Mouse (Mus musculus) lung, adult 2 months (tissue): ENCODE data around the gene Atg9b. TPM values are rescaled to one million over a fixed set of nuclear protein-coding genes. Genes with fewer than 3 reads are reported as not detected.
"Not testable (repeated sequence)": the region's sequence is repeated elsewhere in the genome, so short reads cannot be mapped to it uniquely, and the experiment has no call there.

Experiments used
- DNase-seq: peaks from one replicate; pipeline ENCODE4 v3.0.0; 2022
- H3K4me1 ChIP-seq: fragments of 200-500 bp; 2 replicates; pipeline ENCODE4 v1.6.1; 2011; ENCODE audit warnings: low read length; ENCODE audit not compliant: control insufficient read depth, insufficient read depth
- H3K4me3 ChIP-seq: fragments of 200-500 bp; replicated peaks from 2 replicates; pipeline ENCODE3; 2011; ENCODE audit warnings: low read depth, mild to moderate bottlenecking, control low read depth, low read length; ENCODE audit errors: extremely low read depth
- CTCF ChIP-seq: fragments of 200-500 bp; IDR thresholded peaks from 2 replicates; pipeline ENCODE4 v1.5.1; 2011; ENCODE audit warnings: mild to moderate bottlenecking, low read length, control low read depth; ENCODE audit not compliant: insufficient read depth
- POLR2A ChIP-seq: fragments of 200-500 bp; IDR thresholded peaks from 2 replicates; pipeline ENCODE4 v1.6.1; 2011; ENCODE audit warnings: low read depth, mild to moderate bottlenecking, control low read depth, low read length, borderline replicate concordance; ENCODE audit errors: extremely low read depth
- WGBS: fragments of 180-500 bp; shearing (Covaris S2); methylation state at CpG from one replicate; pipeline ENCODE4 v1.1.7; 2018; 5-methylcytosine and 5-hydroxymethylcytosine counted together
- polyA plus RNA-seq: library from polyadenylated mRNA; depleted of rRNA; stranded (reverse); fragments of >200 nt; gene quantifications from 2 replicates; pipeline ENCODE4 v1.2.3, GENCODE M21; 2012

Atg9b gene
- polyA plus RNA-seq, 1 experiment, result 9.7 TPM

- no peak overlapping the region for H3K4me3 ChIP-seq
- DNase-seq, result no peak
- TF ChIP-seq POLR2A (no peak), CTCF (no peak)
- H3K4me1 ChIP-seq, result no peaks in the 10 kb centered on the region; the same call in 1 of the 2 replicates
- WGBS, result 88% methylated on average over 2 of the region's 2 CpGs
Measured at GRCm38 (mm10) chr5:24412063-24412462, 20.1 kb upstream of the Atg9b start.

- no peaks in the 10 kb centered on the region for H3K4me1 ChIP-seq
- H3K4me3 ChIP-seq, result no peak overlapping the region
- DNase-seq, result no peak
- WGBS, result 83% methylated on average over 2 of the region's 2 CpGs
- TF ChIP-seq POLR2A (no peak), CTCF (no peak)
Measured at GRCm38 (mm10) chr5:24409466-24409865, 17.5 kb upstream of the Atg9b start.

- TF ChIP-seq CTCF (no peak), POLR2A (no peak)
- Histone ChIP-seq H3K4me3 (no peak overlapping the region), H3K4me1 (no peaks in the 10 kb centered on the region)
- DNase-seq, result no peak
- 74% methylated on average over 13 of the region's 13 CpGs for WGBS
Measured at GRCm38 (mm10) chr5:24408651-24409050, 16.7 kb upstream of the Atg9b start.

- WGBS, result 72% methylated on average over 3 of the region's 3 CpGs
Measured at GRCm38 (mm10) chr5:24405389-24405876, 13.5 kb upstream of the Atg9b start.

GRCm38 (mm10) chr5:24404594-24405360 lies 12.8 kb upstream of the Atg9b start:
- TF ChIP-seq CTCF, result no peak
- TF ChIP-seq POLR2A, result no peak
- WGBS, result 73% methylated on average over 6 of the region's 6 CpGs
- DNase-seq, result no peak
- H3K4me3 ChIP-seq, result no peak overlapping the region
- no peaks in the 10 kb centered on the region for H3K4me1 ChIP-seq

More at GRCm38 (mm10) chr5:24405389-24405876, 13.5 kb upstream of the Atg9b start:
- TF ChIP-seq POLR2A, result no peak
- no peak for TF ChIP-seq CTCF
- H3K4me3 ChIP-seq, result no peak overlapping the region
- no peaks in the 10 kb centered on the region for H3K4me1 ChIP-seq
- no peak for DNase-seq

- H3K4me1 ChIP-seq, result no peaks in the 10 kb centered on the region
- TF ChIP-seq POLR2A (no peak), CTCF (no peak)
- WGBS, result 68% methylated on average over 9 of the region's 9 CpGs
- DNase-seq, result no peak
- H3K4me3 ChIP-seq, result no peak overlapping the region
Measured at GRCm38 (mm10) chr5:24401969-24402368, 10.0 kb upstream of the Atg9b start.

- Histone ChIP-seq H3K4me3 (no peak overlapping the region), H3K4me1 (no peaks in the 10 kb centered on the region)
- TF ChIP-seq CTCF (no peak), POLR2A (no peak)
- WGBS, result 89% methylated on average over 5 of the region's 5 CpGs
- DNase-seq, result no peak
Measured at GRCm38 (mm10) chr5:24400911-24401605, 9.1 kb upstream of the Atg9b start.

GRCm38 (mm10) chr5:24400362-24400761 lies 8.4 kb upstream of the Atg9b start:
- WGBS, result 92% methylated on average over 11 of the region's 11 CpGs
- no peak for DNase-seq
- TF ChIP-seq POLR2A, result no peak
- TF ChIP-seq CTCF, result no peak
- Histone ChIP-seq H3K4me3 (no peak overlapping the region), H3K4me1 (no peaks in the 10 kb centered on the region)

GRCm38 (mm10) chr5:24399686-24400085 lies 7.7 kb upstream of the Atg9b start:
- WGBS, result 87% methylated on average over 10 of the region's 10 CpGs
- Histone ChIP-seq H3K4me3 (no peak overlapping the region), H3K4me1 (peaks cover 2% of the 10 kb centered on the region; the same call in 1 of the 2 replicates)
- no peak for TF ChIP-seq POLR2A
- TF ChIP-seq CTCF, result no peak
- no peak for DNase-seq

- DNase-seq, H3K4me1 ChIP-seq, H3K4me3 ChIP-seq: not testable (repeated sequence)
- WGBS, result 90% methylated on average over 6 of the region's 6 CpGs
Measured at GRCm38 (mm10) chr5:24396254-24396653, 4.3 kb upstream of the Atg9b start.
